Mouse (Mus musculus) liver, embryonic 16.5 days (tissue): ENCODE measurements around the gene Cant1. TPM values are rescaled to one million over a fixed set of nuclear protein-coding genes. Genes with fewer than 3 reads are reported as not detected.

Experiments used
- ATAC-seq: fragments of 200-750 bp; cut with Nextera tagmentation; 2 replicates; pipeline ENCODE4 v1.8.0; 2017; ENCODE audit warnings: low read depth, mild to moderate bottlenecking, moderate number of reproducible peaks, moderate library complexity
- H3K27ac ChIP-seq: fragments of 300-500 bp; sonication (generic); 2 replicates; pipeline ENCODE4 v1.5.1; 2014; ENCODE audit warnings: mild to moderate bottlenecking, low read length
- H3K27me3 ChIP-seq: fragments of 300-500 bp; sonication (generic); 2 replicates; pipeline ENCODE4 v1.6.1; 2014; ENCODE audit warnings: low read depth, low read length, mixed read lengths; ENCODE audit not compliant: control insufficient read depth, insufficient read depth
- H3K36me3 ChIP-seq: fragments of 300-500 bp; sonication (generic); 2 replicates; pipeline ENCODE4 v1.6.1; 2014; ENCODE audit warnings: mild to moderate bottlenecking; ENCODE audit not compliant: control insufficient read depth, insufficient read depth
- H3K4me1 ChIP-seq: fragments of 300-500 bp; sonication (generic); 2 replicates; pipeline ENCODE4 v1.6.1; 2014; ENCODE audit warnings: low read depth, low read length, mixed read lengths; ENCODE audit not compliant: control insufficient read depth
- H3K4me2 ChIP-seq: fragments of 300-500 bp; sonication (generic); 2 replicates; pipeline ENCODE4 v1.6.1; 2014; ENCODE audit warnings: low read depth, low read length, mixed read lengths
- H3K4me3 ChIP-seq: fragments of 300-500 bp; sonication (generic); 2 replicates; pipeline ENCODE4 v1.5.1; 2014; ENCODE audit warnings: low read depth, mild to moderate bottlenecking, low read length
- H3K9ac ChIP-seq: fragments of 300-500 bp; sonication (generic); 2 replicates; pipeline ENCODE4 v1.6.1; 2014; ENCODE audit warnings: low read depth, low read length
- H3K9me3 ChIP-seq: fragments of 300-500 bp; sonication (generic); replicated peaks from 2 replicates; pipeline ENCODE4 v1.6.1; 2016; ENCODE audit warnings: low read length; ENCODE audit not compliant: control insufficient read depth
- WGBS: fragments of 180-500 bp; shearing (Covaris S2); extraction: QIAGEN DNeasy Blood & Tissue Kit; methylation state at CpG from one replicate; pipeline ENCODE4 v1.1.7; 2014; ENCODE audit not compliant: insufficient replicate concordance; 5-methylcytosine and 5-hydroxymethylcytosine counted together
- polyA plus RNA-seq: library from polyadenylated mRNA; unstranded; fragments of >200 nt; fragmentation: Nextera tagmentation; extraction: Ambion mirVana; gene quantifications from 2 replicates; pipeline ENCODE4 v1.2.1, GENCODE M21; 2015

Gene Cant1
- polyA plus RNA-seq, 1 experiment from 2014 or later: 8.2 TPM

- no peak overlapping the region for H3K4me3 ChIP-seq
- no peaks in the 10 kb centered on the region for H3K36me3 ChIP-seq
- no peaks in the 10 kb centered on the region for H3K9me3 ChIP-seq
- H3K4me2 ChIP-seq: no peak overlapping the region
- H3K4me1 ChIP-seq: no peaks in the 10 kb centered on the region
- no peak for ATAC-seq
- H3K27ac ChIP-seq: no peak overlapping the region
- no peaks in the 10 kb centered on the region for H3K27me3 ChIP-seq
- H3K9ac ChIP-seq: no peak overlapping the region
- 56% methylated on average over 7 of the region's 7 CpGs for WGBS
Observed at GRCm38 (mm10) chr11:118372641-118373040, 46.2 kb downstream of the Cant1 start.

- Histone ChIP-seq H3K4me1 (no peaks in the 10 kb centered on the region), H3K4me3 (no peak overlapping the region), H3K27ac (no peak overlapping the region), H3K36me3 (no peaks in the 10 kb centered on the region), H3K4me2 (no peak overlapping the region), H3K9ac (no peak overlapping the region), H3K27me3 (no peaks in the 10 kb centered on the region), H3K9me3 (no peaks in the 10 kb centered on the region)
- 77% methylated on average over 7 of the region's 7 CpGs for WGBS
- ATAC-seq: no peak
Observed at GRCm38 (mm10) chr11:118371876-118372275, 47.0 kb downstream of the Cant1 start.

- H3K4me1 ChIP-seq: no peaks in the 10 kb centered on the region
- no peaks in the 10 kb centered on the region for H3K9me3 ChIP-seq
- no peaks in the 10 kb centered on the region for H3K27me3 ChIP-seq
- no peak overlapping the region for H3K4me2 ChIP-seq
- WGBS: 54% methylated on average over 8 of the region's 8 CpGs
- no peak overlapping the region for H3K27ac ChIP-seq
- no peak for ATAC-seq
- no peaks in the 10 kb centered on the region for H3K36me3 ChIP-seq
- no peak overlapping the region for H3K9ac ChIP-seq
- H3K4me3 ChIP-seq: no peak overlapping the region
Observed at GRCm38 (mm10) chr11:118369657-118370056, 49.2 kb downstream of the Cant1 start.

GRCm38 (mm10) chr11:118369251-118369650, 49.6 kb downstream of the Cant1 start:
- no peak overlapping the region for H3K9ac ChIP-seq

GRCm38 (mm10) chr11:118368330-118368729, 50.6 kb downstream of the Cant1 start:
- no peak overlapping the region for H3K9ac ChIP-seq
- no peaks in the 10 kb centered on the region for H3K36me3 ChIP-seq
- 49% methylated on average over 3 of the region's 3 CpGs for WGBS
- no peak overlapping the region for H3K4me3 ChIP-seq
- no peaks in the 10 kb centered on the region for H3K27me3 ChIP-seq
- H3K4me2 ChIP-seq: no peak overlapping the region
- H3K4me1 ChIP-seq: no peaks in the 10 kb centered on the region
- H3K27ac ChIP-seq: no peak overlapping the region
- no peak for ATAC-seq
- H3K9me3 ChIP-seq: no peaks in the 10 kb centered on the region

More at GRCm38 (mm10) chr11:118369251-118369650, 49.6 kb downstream of the Cant1 start:
- no peaks in the 10 kb centered on the region for H3K27me3 ChIP-seq
- no peaks in the 10 kb centered on the region for H3K4me1 ChIP-seq
- H3K27ac ChIP-seq: no peak overlapping the region
- no peak overlapping the region for H3K4me3 ChIP-seq
- ATAC-seq: no peak
- H3K36me3 ChIP-seq: no peaks in the 10 kb centered on the region
- no peaks in the 10 kb centered on the region for H3K9me3 ChIP-seq
- no peak overlapping the region for H3K4me2 ChIP-seq
- WGBS: 69% methylated on average over 5 of the region's 5 CpGs

GRCm38 (mm10) chr11:118366559-118366958, 52.3 kb downstream of the Cant1 start:
- H3K27me3 ChIP-seq: no peaks in the 10 kb centered on the region
- no peak for ATAC-seq
- no peak overlapping the region for H3K4me2 ChIP-seq
- no peak overlapping the region for H3K9ac ChIP-seq
- H3K36me3 ChIP-seq: no peaks in the 10 kb centered on the region
- H3K9me3 ChIP-seq: no peaks in the 10 kb centered on the region
- H3K27ac ChIP-seq: no peak overlapping the region
- WGBS: 52% methylated on average over 8 of the region's 8 CpGs
- no peaks in the 10 kb centered on the region; the same call in 1 of the 2 replicates for H3K4me1 ChIP-seq
- H3K4me3 ChIP-seq: no peak overlapping the region

GRCm38 (mm10) chr11:118366108-118366507, 52.8 kb downstream of the Cant1 start:
- Histone ChIP-seq H3K27me3 (no peaks in the 10 kb centered on the region), H3K36me3 (no peaks in the 10 kb centered on the region), H3K4me1 (no peaks in the 10 kb centered on the region; the same call in 1 of the 2 replicates), H3K4me2 (no peak overlapping the region), H3K4me3 (no peak overlapping the region), H3K9me3 (no peaks in the 10 kb centered on the region), H3K9ac (no peak overlapping the region), H3K27ac (no peak overlapping the region)
- no peak for ATAC-seq
- 56% methylated on average over 3 of the region's 3 CpGs for WGBS

GRCm38 (mm10) chr11:118365171-118365570, 53.7 kb downstream of the Cant1 start:
- H3K27me3 ChIP-seq: no peaks in the 10 kb centered on the region
- no peak overlapping the region for H3K27ac ChIP-seq
- no peaks in the 10 kb centered on the region for H3K9me3 ChIP-seq
- ATAC-seq: no peak
- no peaks in the 10 kb centered on the region for H3K36me3 ChIP-seq
- no peaks in the 10 kb centered on the region; the same call in 1 of the 2 replicates for H3K4me1 ChIP-seq
- H3K4me3 ChIP-seq: no peak overlapping the region
- 63% methylated on average over 7 of the region's 7 CpGs for WGBS
- no peak overlapping the region for H3K4me2 ChIP-seq
- H3K9ac ChIP-seq: no peak overlapping the region

- Histone ChIP-seq H3K9ac (no peak overlapping the region), H3K9me3 (no peaks in the 10 kb centered on the region), H3K4me2 (no peak overlapping the region), H3K4me1 (no peaks in the 10 kb centered on the region; the same call in 1 of the 2 replicates), H3K27ac (no peak overlapping the region), H3K27me3 (no peaks in the 10 kb centered on the region), H3K36me3 (no peaks in the 10 kb centered on the region), H3K4me3 (no peak overlapping the region)
- ATAC-seq: no peak
- 63% methylated on average over 4 of the region's 4 CpGs for WGBS
Observed at GRCm38 (mm10) chr11:118364021-118364420, 54.9 kb downstream of the Cant1 start.
